Mouse (Mus musculus) bone marrow, adult 2 months (tissue): ENCODE data around the gene Lnx1. TPM values are rescaled to one million over a fixed set of nuclear protein-coding genes. Genes with fewer than 3 reads are reported as not detected.

ENCODE experiments used
- H3K27ac ChIP-seq: fragments of 200-500 bp; 2 replicates; pipeline ENCODE4 v1.5.1; 2012; ENCODE audit warnings: low read depth, mild to moderate bottlenecking, control low read depth, inconsistent platforms, low read length; ENCODE audit not compliant: control insufficient read depth, poor library complexity, insufficient read depth
- H3K4me1 ChIP-seq: fragments of 200-500 bp; 2 replicates; pipeline ENCODE4 v1.6.1; 2011; ENCODE audit warnings: low read length; ENCODE audit not compliant: control insufficient read depth, insufficient read depth
- H3K4me3 ChIP-seq: fragments of 200-500 bp; replicated peaks from 2 replicates; pipeline ENCODE3; 2011; ENCODE audit warnings: mild to moderate bottlenecking, low read depth, low read length, control low read depth; ENCODE audit not compliant: control insufficient read depth
- CTCF ChIP-seq: fragments of 200-500 bp; IDR thresholded peaks from 2 replicates; pipeline ENCODE4 v1.5.1; 2011; ENCODE audit warnings: low read length, control low read depth; ENCODE audit not compliant: control insufficient read depth, insufficient read depth
- POLR2A ChIP-seq: fragments of 200-500 bp; IDR thresholded peaks from 2 replicates; pipeline ENCODE4 v1.6.1; 2011; ENCODE audit warnings: low read depth, mild to moderate bottlenecking, control low read depth, low read length, borderline replicate concordance; ENCODE audit not compliant: control insufficient read depth
- WGBS: fragments of 180-500 bp; shearing (Covaris S2); methylation state at CpG from one replicate; pipeline ENCODE4 v1.1.7; 2018; 5-methylcytosine and 5-hydroxymethylcytosine counted together
- polyA plus RNA-seq: library from polyadenylated mRNA; stranded (reverse); fragments of >200 nt; gene quantifications from 2 replicates; pipeline ENCODE4 v1.2.4, GENCODE M21; 2011; ENCODE audit warnings: low replicate concordance; ENCODE audit not compliant: missing spikeins, insufficient read depth, insufficient read length

Lnx1 gene
- polyA plus RNA-seq, 1 experiment: not detected

DNA sequence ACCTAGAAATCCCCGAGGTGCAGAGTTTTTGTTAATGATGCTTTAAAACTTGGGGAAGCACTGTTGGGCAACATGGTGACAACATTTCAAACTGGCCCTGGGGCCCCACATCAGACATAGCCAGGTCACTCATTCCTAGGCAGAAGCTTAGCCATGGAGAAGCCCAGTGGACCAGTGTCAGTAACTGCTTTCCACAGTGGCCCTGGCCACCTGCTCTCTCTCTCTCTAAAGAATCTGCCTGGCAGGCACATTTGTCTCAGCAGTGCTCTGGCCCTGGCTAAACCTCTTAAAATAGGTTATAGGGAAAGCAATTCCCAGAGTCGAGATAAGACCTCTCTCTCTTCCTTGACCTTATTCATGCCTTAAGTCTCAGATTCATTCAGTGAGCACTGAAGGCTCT, 8.9 kb downstream of the Lnx1 start:
- Histone ChIP-seq H3K4me3 (no peak overlapping the region), H3K4me1 (no peaks in the 10 kb centered on the region), H3K27ac (no peak overlapping the region)
- TF ChIP-seq POLR2A (no peak), CTCF (no peak)
- WGBS: 51% methylated on average over 2 of the region's 2 CpGs

DNA sequence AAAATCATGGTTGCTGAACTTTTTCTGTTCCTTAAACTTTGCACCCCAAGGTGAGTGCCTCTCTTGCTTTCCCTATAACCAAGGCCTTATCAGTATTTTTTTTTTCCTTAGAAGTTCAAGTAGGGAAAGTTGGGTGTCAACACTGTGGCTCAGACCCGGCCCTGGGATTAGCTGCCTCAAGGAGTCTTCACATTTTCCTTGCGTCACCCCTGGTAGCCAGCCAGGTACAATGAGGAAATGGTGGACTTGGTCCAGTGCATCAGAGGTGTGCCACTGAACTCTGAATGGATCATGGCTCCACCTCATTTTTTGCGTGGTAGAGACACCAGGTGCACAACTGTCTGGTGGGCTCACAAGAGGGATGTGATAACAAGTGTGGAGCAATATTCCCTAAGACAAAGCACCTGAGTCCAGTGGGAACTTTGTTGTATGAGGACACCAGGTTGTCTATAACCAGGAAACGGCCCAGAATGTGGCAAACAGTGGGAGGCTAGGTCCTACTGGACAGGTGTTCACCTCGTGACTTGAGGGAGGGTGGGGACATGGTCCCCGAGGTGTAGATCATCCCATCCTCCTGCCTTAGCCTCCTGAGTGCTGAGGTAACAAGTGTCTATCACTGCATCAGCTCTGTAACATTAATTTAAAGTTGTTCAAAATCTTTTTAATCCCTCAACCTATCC, 10.2 kb downstream of the Lnx1 start:
- no peak for TF ChIP-seq CTCF
- no peak for TF ChIP-seq POLR2A
- H3K4me1 ChIP-seq: no peaks in the 10 kb centered on the region
- H3K4me3 ChIP-seq: no peak overlapping the region
- WGBS: 76% methylated on average over 6 of the region's 6 CpGs
- H3K27ac ChIP-seq: no peak overlapping the region

- H3K4me3 ChIP-seq: no peak overlapping the region
- no peak overlapping the region for H3K27ac ChIP-seq
- no peaks in the 10 kb centered on the region for H3K4me1 ChIP-seq
- TF ChIP-seq CTCF (no peak), POLR2A (no peak)
- WGBS: 85% methylated on average over 2 of the region's 2 CpGs
Measured at GRCm38 (mm10) chr5:74688822-74689221, 13.9 kb downstream of the Lnx1 start.

GRCm38 (mm10) chr5:74684944-74685343, 17.8 kb downstream of the Lnx1 start:
- Histone ChIP-seq H3K4me1 (no peaks in the 10 kb centered on the region), H3K4me3 (no peak overlapping the region), H3K27ac (no peak overlapping the region)
- 74% methylated on average over 5 of the region's 5 CpGs for WGBS
- no peak for TF ChIP-seq CTCF
- TF ChIP-seq POLR2A: no peak

- no peak overlapping the region for H3K4me3 ChIP-seq
- no peaks in the 10 kb centered on the region for H3K4me1 ChIP-seq
- TF ChIP-seq CTCF (no peak), POLR2A (no peak)
- 48% methylated on average over 2 of the region's 2 CpGs for WGBS
- no peak overlapping the region for H3K27ac ChIP-seq
Measured at GRCm38 (mm10) chr5:74683832-74684231, 18.9 kb downstream of the Lnx1 start.

DNA sequence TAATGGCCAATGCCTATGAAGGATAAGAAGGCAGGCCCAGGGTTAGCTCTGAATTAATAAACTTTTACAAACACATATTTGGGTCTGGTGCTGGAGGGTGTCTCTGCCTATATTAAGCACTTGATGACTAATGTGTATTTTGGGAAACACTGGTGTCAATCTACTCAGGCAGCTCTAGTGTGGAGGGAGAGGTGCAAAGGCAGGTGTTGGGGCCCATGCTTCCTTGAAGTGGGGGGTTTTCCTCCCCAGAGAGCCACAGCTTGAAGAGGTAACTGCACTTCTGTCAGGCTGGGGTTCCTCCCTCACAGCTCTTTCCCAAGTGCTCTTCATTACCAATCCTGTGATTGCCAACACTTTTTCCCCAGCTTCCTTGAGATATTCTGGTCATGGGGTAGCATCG, 20.0 kb downstream of the Lnx1 start:
- Histone ChIP-seq H3K27ac (no peak overlapping the region), H3K4me3 (no peak overlapping the region), H3K4me1 (no peaks in the 10 kb centered on the region)
- 88% methylated on average over 1 of the region's 1 CpGs for WGBS
- TF ChIP-seq CTCF (no peak), POLR2A (no peak)

GRCm38 (mm10) chr5:74679631-74680030, 23.1 kb downstream of the Lnx1 start:
- H3K27ac ChIP-seq: no peak overlapping the region
- no peak overlapping the region for H3K4me3 ChIP-seq
- H3K4me1 ChIP-seq: no peaks in the 10 kb centered on the region
- WGBS: 82% methylated on average over 7 of the region's 7 CpGs
- TF ChIP-seq CTCF (no peak), POLR2A (no peak)

DNA sequence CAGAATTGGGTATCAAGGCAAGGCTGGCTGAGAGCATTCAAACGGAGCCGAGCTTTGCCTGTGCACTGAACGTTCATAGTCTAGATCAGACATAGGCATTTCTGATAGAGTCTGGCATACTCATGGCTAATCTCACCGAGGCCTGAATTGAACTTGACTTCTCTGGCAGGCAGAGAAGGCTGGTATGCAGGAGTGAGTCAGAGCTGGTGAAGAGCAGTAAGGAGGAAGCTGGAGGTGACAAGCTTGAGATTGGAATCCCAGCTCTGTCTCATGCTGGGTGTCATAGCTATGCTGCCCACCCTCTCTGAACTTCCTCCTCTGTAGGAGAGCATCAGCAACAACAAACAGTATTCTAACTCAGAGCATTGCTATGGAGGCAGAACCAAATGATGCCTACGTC, 24.0 kb downstream of the Lnx1 start:
- TF ChIP-seq CTCF (no peak), POLR2A (no peak)
- WGBS: 85% methylated on average over 5 of the region's 5 CpGs
- no peak overlapping the region for H3K4me3 ChIP-seq
- no peaks in the 10 kb centered on the region for H3K4me1 ChIP-seq
- no peak overlapping the region for H3K27ac ChIP-seq

- WGBS: 54% methylated on average over 19 of the region's 19 CpGs
- TF ChIP-seq POLR2A (no peak), CTCF (no peak)
- H3K4me3 ChIP-seq: no peak overlapping the region
- H3K4me1 ChIP-seq: no peaks in the 10 kb centered on the region
- no peak overlapping the region for H3K27ac ChIP-seq
Measured at GRCm38 (mm10) chr5:74677399-74678338, 25.0 kb downstream of the Lnx1 start.
